Mouse (Mus musculus): ENCODE results near the gene Ascc2.
"Not testable (repeated sequence)": the region's sequence is repeated elsewhere in the genome, so short reads cannot be mapped to it uniquely, and the experiment has no call there.

Ascc2 gene

GRCm38 (mm10) chr11:4684186-4684585 lies 46.6 kb downstream of the Ascc2 start:
- peak; percentile 58; the same call in 1 of the 2 replicates for ATAC-seq (ENCODE audit: low TSS enrichment)

- ATAC-seq (ENCODE audit: low TSS enrichment) = no peak
Observed at GRCm38 (mm10) chr11:4685071-4685470, 47.5 kb downstream of the Ascc2 start.

- no peak for ATAC-seq (ENCODE audit: low TSS enrichment)
Observed at GRCm38 (mm10) chr11:4685510-4685909, 48.0 kb downstream of the Ascc2 start.

GRCm38 (mm10) chr11:4687027-4687426 lies 49.5 kb downstream of the Ascc2 start:
- no peak for ATAC-seq (ENCODE audit: low TSS enrichment)

GRCm38 (mm10) chr11:4687874-4688273 lies 50.3 kb downstream of the Ascc2 start:
- ATAC-seq (ENCODE audit: low TSS enrichment) = no peak

- ATAC-seq (ENCODE audit: low TSS enrichment) = no peak
Observed at GRCm38 (mm10) chr11:4688632-4689380, 51.3 kb downstream of the Ascc2 start.

- ATAC-seq (ENCODE audit: low TSS enrichment) = no peak
Observed at GRCm38 (mm10) chr11:4690353-4690752, 52.8 kb downstream of the Ascc2 start.

- ATAC-seq (ENCODE audit: low TSS enrichment) = no peak
Observed at GRCm38 (mm10) chr11:4691213-4691612, 53.7 kb downstream of the Ascc2 start.

- ATAC-seq (ENCODE audit: low TSS enrichment) = no peak
Observed at GRCm38 (mm10) chr11:4692162-4692561, 54.6 kb downstream of the Ascc2 start.

GRCm38 (mm10) chr11:4697043-4697983 lies 59.8 kb downstream of the Ascc2 start:
- ATAC-seq (ENCODE audit: low TSS enrichment) = peak; percentile 81

- ATAC-seq (ENCODE audit: low TSS enrichment) = no peak
Observed at GRCm38 (mm10) chr11:4700726-4701125, 63.2 kb downstream of the Ascc2 start.

- no peak for ATAC-seq (ENCODE audit: low TSS enrichment)
Observed at GRCm38 (mm10) chr11:4703688-4704071, 66.1 kb downstream of the Ascc2 start.

- ATAC-seq (ENCODE audit: low TSS enrichment) = peak; percentile 99
Observed at GRCm38 (mm10) chr11:4704072-4704964, 66.8 kb downstream of the Ascc2 start, which contains the start of the genes Uqcr10 and Zmat5. Gene Uqcr10, minus strand, starts transcription at chr11:4704342. Gene Zmat5, plus strand, starts transcription at chr11:4704678.

- ATAC-seq (ENCODE audit: low TSS enrichment) = no peak
Observed at GRCm38 (mm10) chr11:4705178-4705577, 67.6 kb downstream of the Ascc2 start.

- not testable (repeated sequence) for ATAC-seq (ENCODE audit: low TSS enrichment)
Observed at GRCm38 (mm10) chr11:4710188-4710587, 72.6 kb downstream of the Ascc2 start.

GRCm38 (mm10) chr11:4712822-4713221 lies 75.3 kb downstream of the Ascc2 start:
- no peak for ATAC-seq (ENCODE audit: low TSS enrichment)

- no peak for ATAC-seq (ENCODE audit: low TSS enrichment)
Observed at GRCm38 (mm10) chr11:4714727-4715126, 77.2 kb downstream of the Ascc2 start.

- no peak for ATAC-seq (ENCODE audit: low TSS enrichment)
Observed at GRCm38 (mm10) chr11:4715596-4715995, 78.0 kb downstream of the Ascc2 start.

- no peak for ATAC-seq (ENCODE audit: low TSS enrichment)
Observed at GRCm38 (mm10) chr11:4716530-4717236, 79.1 kb downstream of the Ascc2 start.

- peak; percentile 49; the same call in 1 of the 2 replicates for ATAC-seq (ENCODE audit: low TSS enrichment)
Observed at GRCm38 (mm10) chr11:4718548-4718947, 81.0 kb downstream of the Ascc2 start.

GRCm38 (mm10) chr11:4719961-4720360 lies 82.4 kb downstream of the Ascc2 start:
- no peak for ATAC-seq (ENCODE audit: low TSS enrichment)
